Mouse (Mus musculus) limb, embryonic 13.5 days (tissue): ENCODE data around the gene Armh4. TPM values are rescaled to one million over a fixed set of nuclear protein-coding genes. Genes with fewer than 3 reads are reported as not detected.

Source experiments
- polyA plus RNA-seq: library from polyadenylated mRNA; unstranded; fragments of >200 nt; fragmentation: Nextera tagmentation; extraction: Ambion mirVana; gene quantifications from 2 replicates; pipeline ENCODE4 v1.2.1, GENCODE M21; 2015

Gene Armh4
- polyA plus RNA-seq, 1 experiment from 2014 or later: 16.0 TPM

Other genes with a start within 250 kb of the Armh4 start
- gene Olfr722, start 118.6 kb upstream of the Armh4 start, polyA plus RNA-seq: not detected in 2 replicates
- gene Olfr723, start 148.4 kb upstream of the Armh4 start, polyA plus RNA-seq: not detected in 2 replicates
- not detected in 2 replicates for gene Olfr724, start 179.9 kb upstream of the Armh4 start, polyA plus RNA-seq